Mouse (Mus musculus) spleen, adult 2 months (tissue): ENCODE data around the gene Arhgap23. TPM values are rescaled to one million over a fixed set of nuclear protein-coding genes. Genes with fewer than 3 reads are reported as not detected.

Source experiments
- DNase-seq, 2 experiments: peaks; one replicate each; pipeline versions ENCODE4 v3.0.0 to v3.0.0-alpha.2; 2012 to 2021; ENCODE audit warnings: low spot score in 2 of 2, low read depth in 1 of 2
- H3K27ac ChIP-seq: fragments of 200-500 bp; 2 replicates; pipeline ENCODE4 v1.5.1; 2012; ENCODE audit warnings: low read length, inconsistent platforms; ENCODE audit not compliant: insufficient read depth
- H3K27me3 ChIP-seq: fragments of 200-500 bp; 2 replicates; pipeline ENCODE4 v1.6.1; 2012; ENCODE audit warnings: mild to moderate bottlenecking, moderate library complexity, low read length, inconsistent platforms; ENCODE audit not compliant: control insufficient read depth, insufficient read depth
- H3K36me3 ChIP-seq: fragments of 200-500 bp; 2 replicates; pipeline ENCODE4 v1.6.1; 2012; ENCODE audit warnings: mild to moderate bottlenecking, low read length, inconsistent platforms; ENCODE audit not compliant: control insufficient read depth, insufficient read depth
- H3K4me1 ChIP-seq: fragments of 200-500 bp; 2 replicates; pipeline ENCODE4 v1.6.1; 2011; ENCODE audit warnings: inconsistent platforms; ENCODE audit not compliant: control insufficient read depth, insufficient read depth, insufficient read length
- H3K4me3 ChIP-seq: fragments of 200-500 bp; 2 replicates; pipeline ENCODE4 v1.5.1; 2011; ENCODE audit warnings: mild to moderate bottlenecking, inconsistent platforms; ENCODE audit not compliant: insufficient read depth, insufficient read length; ENCODE audit errors: extremely low read depth
- CTCF ChIP-seq: fragments of 200-500 bp; IDR thresholded peaks from 2 replicates; pipeline ENCODE4 v1.5.1; 2011; ENCODE audit warnings: mild to moderate bottlenecking, inconsistent platforms; ENCODE audit not compliant: insufficient read depth, insufficient read length, insufficient replicate concordance; ENCODE audit errors: extremely low read depth
- POLR2A ChIP-seq: fragments of 200-500 bp; IDR thresholded peaks from 2 replicates; pipeline ENCODE4 v1.6.1; 2011; ENCODE audit warnings: low read depth, low read length, inconsistent platforms
- WGBS: fragments of 180-500 bp; shearing (Covaris S2); methylation state at CpG from one replicate; pipeline ENCODE4 v1.1.7; 2018; 5-methylcytosine and 5-hydroxymethylcytosine counted together
- polyA plus RNA-seq: library from polyadenylated mRNA; depleted of rRNA; stranded (reverse); fragments of >200 nt; gene quantifications from 2 replicates; pipeline ENCODE4 v1.2.3, GENCODE M21; 2012

The Arhgap23 gene
- polyA plus RNA-seq, 1 experiment: 39.7 TPM

DNA sequence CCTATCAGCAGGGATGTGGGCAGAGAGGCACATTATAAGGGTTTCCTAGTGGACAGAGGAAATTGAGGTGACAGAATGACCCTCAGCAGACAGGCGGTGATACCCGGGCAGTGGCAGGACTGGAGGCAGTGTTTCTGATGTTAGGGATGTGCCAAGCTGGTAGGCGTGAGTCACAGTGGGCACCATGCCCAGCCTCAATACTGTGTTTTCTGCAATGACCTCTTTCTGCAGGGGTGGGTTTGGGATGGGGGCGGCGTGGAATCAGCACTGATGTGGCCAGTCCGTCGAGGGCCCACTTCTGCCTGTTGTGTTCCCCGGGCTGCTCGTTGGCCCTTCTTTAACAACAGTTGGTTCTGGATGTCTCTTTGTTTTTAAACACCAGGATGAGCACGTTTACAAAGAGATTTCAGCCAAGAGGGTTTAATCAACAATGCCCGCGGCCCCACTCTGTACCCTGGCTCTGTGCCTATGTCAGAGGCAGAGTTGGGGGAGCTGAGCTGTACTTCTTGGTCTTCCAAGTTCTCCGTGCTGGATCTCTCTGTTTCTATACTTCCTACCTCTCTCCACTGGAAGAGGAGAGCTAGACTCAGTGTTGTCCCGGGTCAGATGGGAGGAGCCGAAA lies 25.8 kb downstream of the Arhgap23 start:
- Histone ChIP-seq H3K27me3 (peaks cover 9% of the 10 kb centered on the region), H3K27ac (peak overlapping the region; percentile 37; the same call in 1 of the 2 replicates), H3K4me3 (peak overlapping the region; percentile 50), H3K36me3 (no peaks in the 10 kb centered on the region; the same call in 1 of the 2 replicates), H3K4me1 (peaks cover 8% of the 10 kb centered on the region)
- WGBS: 41% methylated on average over 15 of the region's 15 CpGs
- TF ChIP-seq POLR2A (no peak), CTCF (no peak)
- DNase-seq: no peak

DNA sequence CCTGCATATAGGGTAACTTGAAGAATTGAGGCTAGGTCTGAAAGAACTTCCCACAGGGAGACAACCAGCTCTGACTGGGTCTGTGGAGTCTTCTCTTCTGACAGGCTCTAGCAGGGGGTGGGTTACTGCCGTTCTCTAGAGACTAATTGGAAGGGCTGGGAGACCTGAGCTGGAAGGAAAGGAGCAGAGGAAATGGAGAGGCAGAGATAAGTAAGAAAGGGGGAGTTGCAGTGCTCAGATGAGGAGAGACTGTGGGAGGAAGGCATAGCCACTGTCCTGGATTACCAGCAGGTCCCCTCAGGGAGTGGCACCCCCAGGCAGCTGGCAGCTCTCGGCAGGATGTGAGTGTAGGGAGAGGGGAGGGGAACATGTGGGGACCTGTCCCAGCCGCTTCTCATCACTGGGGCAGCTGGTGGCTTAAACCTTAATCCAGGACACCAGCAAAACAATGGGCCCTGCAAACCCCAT lies 26.4 kb downstream of the Arhgap23 start:
- no peaks in the 10 kb centered on the region; the same call in 1 of the 2 replicates for H3K36me3 ChIP-seq
- H3K4me3 ChIP-seq: peak overlapping the region; percentile 50
- TF ChIP-seq CTCF: no peak
- TF ChIP-seq POLR2A: no peak
- DNase-seq: no peak
- peaks cover 9% of the 10 kb centered on the region for H3K27me3 ChIP-seq
- 18% methylated on average over 3 of the region's 3 CpGs for WGBS
- peaks cover 5% of the 10 kb centered on the region; the same call in 1 of the 2 replicates for H3K4me1 ChIP-seq
- H3K27ac ChIP-seq: peak overlapping the region; percentile 37; the same call in 1 of the 2 replicates

DNA sequence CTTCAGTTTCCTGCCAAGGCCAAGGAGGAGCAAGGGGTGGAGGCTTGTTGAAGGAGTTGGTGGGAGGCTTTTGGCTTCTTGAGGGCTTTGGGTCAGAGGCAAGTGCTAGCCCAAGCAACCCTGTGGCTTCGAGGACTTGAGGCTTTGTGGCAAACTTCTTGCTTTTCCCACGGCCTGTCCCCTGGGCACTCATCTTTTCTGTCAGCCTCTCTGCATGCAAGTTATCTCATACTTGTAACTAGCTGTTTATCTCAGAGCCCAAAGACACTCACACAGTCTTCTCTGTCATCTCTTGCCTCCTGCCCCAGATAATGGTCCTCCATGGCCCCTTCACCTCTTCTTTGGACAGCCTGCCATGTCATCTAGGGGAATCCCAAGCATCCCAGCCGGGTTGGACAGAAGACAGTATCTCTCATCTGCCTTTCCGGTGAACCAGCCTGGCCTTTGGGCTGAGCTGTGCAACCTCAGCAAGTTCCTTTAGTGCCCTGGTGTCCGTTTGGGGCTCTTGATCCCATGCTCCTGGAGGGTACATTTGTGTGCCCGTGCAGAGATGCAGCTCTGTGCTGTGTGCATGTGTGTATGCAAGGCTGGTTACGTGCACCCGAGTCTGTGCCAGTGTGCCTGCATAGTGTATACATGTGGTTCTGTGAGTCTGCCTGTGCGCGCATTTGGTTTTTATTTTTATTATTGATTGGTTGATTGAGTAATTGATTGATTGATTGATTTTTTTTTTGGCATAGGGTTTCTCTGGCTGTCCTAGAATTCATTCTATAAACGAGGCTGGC lies 27.8 kb downstream of the Arhgap23 start:
- Histone ChIP-seq H3K27me3 (peaks cover 9% of the 10 kb centered on the region), H3K27ac (peak overlapping the region; percentile 39; the same call in 1 of the 2 replicates), H3K4me3 (no peak overlapping the region), H3K4me1 (peaks cover 5% of the 10 kb centered on the region; the same call in 1 of the 2 replicates), H3K36me3 (no peaks in the 10 kb centered on the region; the same call in 1 of the 2 replicates)
- no peak for DNase-seq
- no peak for TF ChIP-seq CTCF
- TF ChIP-seq POLR2A: no peak
- WGBS: 74% methylated on average over 11 of the region's 11 CpGs

GRCm38 (mm10) chr11:97445596-97445995 lies 30.3 kb downstream of the Arhgap23 start:
- no peak for TF ChIP-seq POLR2A
- no peak for TF ChIP-seq CTCF
- Histone ChIP-seq H3K4me3 (no peak overlapping the region), H3K27ac (peak overlapping the region; percentile 29; the same call in 1 of the 2 replicates), H3K27me3 (peaks cover 2% of the 10 kb centered on the region; the same call in 1 of the 2 replicates), H3K4me1 (no peaks in the 10 kb centered on the region), H3K36me3 (no peaks in the 10 kb centered on the region; the same call in 1 of the 2 replicates)
- DNase-seq: no peak
- WGBS: 92% methylated on average over 6 of the region's 6 CpGs

- H3K4me3 ChIP-seq: no peak overlapping the region
- no peak for DNase-seq
- H3K36me3 ChIP-seq: no peaks in the 10 kb centered on the region; the same call in 1 of the 2 replicates
- WGBS: 71% methylated on average over 4 of the region's 4 CpGs
- H3K27me3 ChIP-seq: no peaks in the 10 kb centered on the region; the same call in 1 of the 2 replicates
- H3K4me1 ChIP-seq: no peaks in the 10 kb centered on the region
- peak overlapping the region; percentile 29; the same call in 1 of the 2 replicates for H3K27ac ChIP-seq
- TF ChIP-seq CTCF (no peak), POLR2A (no peak)
Observed at GRCm38 (mm10) chr11:97445999-97446511, 30.7 kb downstream of the Arhgap23 start.

DNA sequence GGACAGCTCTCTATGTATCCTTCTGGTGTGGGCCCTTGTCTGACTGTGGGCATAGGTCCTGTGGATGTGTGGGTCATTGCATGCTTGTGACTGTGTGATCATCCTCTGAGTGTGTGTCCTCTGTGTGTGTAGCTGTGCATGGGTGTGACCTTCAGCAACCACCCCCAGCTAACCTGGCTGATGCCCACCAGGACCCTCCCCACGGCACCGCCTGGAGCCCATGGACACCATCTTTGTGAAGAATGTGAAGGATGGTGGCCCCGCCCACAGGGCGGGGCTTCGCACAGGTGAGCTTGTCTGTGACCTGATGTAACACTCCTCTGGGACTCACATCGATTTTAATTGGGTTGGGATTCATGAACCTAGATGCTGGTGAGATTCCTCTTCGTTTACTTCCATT lies 32.6 kb downstream of the Arhgap23 start:
- no peaks in the 10 kb centered on the region; the same call in 1 of the 2 replicates for H3K36me3 ChIP-seq
- no peak overlapping the region for H3K27ac ChIP-seq
- no peak for TF ChIP-seq CTCF
- no peaks in the 10 kb centered on the region for H3K27me3 ChIP-seq
- no peak for DNase-seq
- H3K4me1 ChIP-seq: no peaks in the 10 kb centered on the region
- WGBS: 90% methylated on average over 7 of the region's 7 CpGs
- no peak overlapping the region for H3K4me3 ChIP-seq
